Mouse (Mus musculus): ENCODE results near the gene Glb1.

- TF ChIP-seq CTCF (conservative IDR thresholded peaks at IDR 0.05; ENCODE audit: insufficient read depth, insufficient read length, low read depth, low read length) (no peak), POLR2A (IDR thresholded peaks at IDR 0.05; ENCODE audit: low read depth, low read length) (no peak)
Observed at GRCm38 (mm10) chr9:114389905-114390748, 10.7 kb upstream of the Glb1 start, which contains the start of gene Crtap.

Measured in kidney, adult 2 months (tissue).